Mouse (Mus musculus): ENCODE results near the gene Cit. TPM values are rescaled to one million over a fixed set of nuclear protein-coding genes. Genes with fewer than 3 reads are reported as not detected.
A peak's percentile ranks its signal among the peaks of the same experiment; 100 is the strongest.

Cit gene
- total and polyA plus RNA-seq, 3 experiments: 44.1 to 126 (median 69.8) TPM

DNA sequence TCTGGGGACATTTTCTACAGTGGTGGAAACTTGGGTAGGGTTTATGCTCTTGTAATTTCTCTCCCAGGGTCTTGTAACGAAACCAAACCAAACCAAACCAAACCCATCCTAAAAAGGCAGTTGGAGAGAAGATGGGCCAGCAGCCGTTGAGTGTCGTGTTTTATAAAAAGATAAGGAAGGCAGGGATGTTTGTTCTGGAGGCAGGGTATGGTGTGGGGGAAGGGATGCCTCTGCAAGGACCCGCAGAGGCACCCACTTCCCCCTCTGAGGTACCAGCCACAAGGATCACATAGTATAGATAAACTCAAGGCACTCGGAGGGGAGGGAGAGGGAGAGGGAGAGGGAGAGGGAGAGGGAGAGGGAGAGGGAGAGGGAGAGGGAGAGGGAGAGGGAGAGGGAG lies 4.6 kb upstream of the Cit start:
- TF ChIP-seq TAL1 (conservative IDR thresholded peaks at IDR 0.05; ENCODE audit: low read depth, low read length) (0 out of 2 replicates have a peak, but pooled peaks have one; percentile 14), CTCF (IDR thresholded peaks at IDR 0.05; ENCODE audit: low read depth, low read length) (no peak)
- no peaks in the 10 kb centered on the region for H3K36me3 ChIP-seq (replicated peaks)
- H3K9me3 ChIP-seq (replicated peaks): peaks cover 13% of the 10 kb centered on the region
- H3K4me1 ChIP-seq (ENCODE audit: insufficient read depth, low read depth, low read length): peaks cover 62% of the 10 kb centered on the region
- ATAC-seq (ENCODE audit: extremely low read depth, insufficient number of reproducible peaks, low FRiP score, poor library complexity, severe bottlenecking) (peak; percentile 36), DNase-seq (ENCODE audit: low spot score) (peak; percentile 63)
- H3K4me3 ChIP-seq (ENCODE audit: low read depth, low read length): no peak overlapping the region
- H3K27me3 ChIP-seq (ENCODE audit: insufficient read depth, low read length): no peaks in the 10 kb centered on the region

DNA sequence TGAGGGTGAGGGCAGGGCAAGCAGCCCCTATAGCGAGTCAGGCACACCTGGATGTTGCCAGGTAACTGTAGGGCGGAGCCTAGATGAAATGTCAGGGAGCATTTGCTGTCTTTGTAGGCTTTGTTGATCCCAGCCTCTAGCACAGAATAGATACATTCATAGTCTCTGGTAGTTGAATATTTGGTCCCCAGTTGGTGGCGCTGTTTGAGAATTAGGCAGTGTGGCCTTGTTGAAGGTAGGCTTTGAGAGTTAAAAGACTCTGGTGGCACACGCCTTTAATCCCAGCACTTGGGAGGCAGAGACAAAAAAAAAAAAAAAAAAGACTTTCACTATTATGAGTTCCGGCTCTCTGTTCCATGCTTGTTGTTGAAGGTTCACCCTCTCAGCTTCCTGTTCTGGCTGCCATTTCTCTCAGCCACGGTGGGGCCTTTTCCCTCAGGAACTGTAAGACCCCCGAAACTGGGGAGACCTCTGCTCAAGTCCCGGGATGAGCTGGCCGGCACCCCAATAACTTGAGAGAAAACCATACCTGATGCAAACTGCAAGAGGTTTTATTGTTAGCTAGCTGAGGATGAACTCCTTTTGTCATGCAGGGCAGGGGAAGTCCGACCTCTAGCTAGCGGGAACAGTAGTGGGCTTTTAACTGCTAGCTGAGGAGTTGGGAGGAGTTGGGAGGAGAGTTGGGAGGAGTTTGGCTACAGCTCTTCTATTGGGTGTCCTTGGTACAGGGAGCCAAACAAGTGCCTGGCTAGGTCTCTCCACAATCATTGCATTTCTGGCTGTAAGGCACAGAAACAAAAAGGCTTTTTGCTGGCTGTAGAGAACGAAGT lies 3.9 kb upstream of the Cit start:
- DNase-seq (ENCODE audit: low spot score): no peak
- H3K27me3 ChIP-seq (ENCODE audit: insufficient read depth, low read length): no peaks in the 10 kb centered on the region
- H3K36me3 ChIP-seq (replicated peaks): peaks cover 3% of the 10 kb centered on the region
- H3K9me3 ChIP-seq (replicated peaks): peaks cover 13% of the 10 kb centered on the region
- H3K4me1 ChIP-seq (ENCODE audit: insufficient read depth, low read depth, low read length): peaks cover 62% of the 10 kb centered on the region
- no peak for ATAC-seq (ENCODE audit: extremely low read depth, insufficient number of reproducible peaks, low FRiP score, poor library complexity, severe bottlenecking)
- TF ChIP-seq TAL1 (conservative IDR thresholded peaks at IDR 0.05; ENCODE audit: low read depth, low read length) (no peak), CTCF (IDR thresholded peaks at IDR 0.05; ENCODE audit: low read depth, low read length) (no peak), GATA1 (IDR thresholded peaks at IDR 0.05; ENCODE audit: borderline replicate concordance, low read length) (no peak), POLR2AphosphoS5 (IDR thresholded peaks at IDR 0.05; ENCODE audit: insufficient replicate concordance, low read depth, low read length) (no peak), GATA2 (IDR thresholded peaks at IDR 0.05; ENCODE audit: borderline replicate concordance, low read depth, low read length) (no peak)
- no peak overlapping the region; the same call in 1 of the 2 replicates for H3K4me3 ChIP-seq (ENCODE audit: low read depth, low read length)

DNA sequence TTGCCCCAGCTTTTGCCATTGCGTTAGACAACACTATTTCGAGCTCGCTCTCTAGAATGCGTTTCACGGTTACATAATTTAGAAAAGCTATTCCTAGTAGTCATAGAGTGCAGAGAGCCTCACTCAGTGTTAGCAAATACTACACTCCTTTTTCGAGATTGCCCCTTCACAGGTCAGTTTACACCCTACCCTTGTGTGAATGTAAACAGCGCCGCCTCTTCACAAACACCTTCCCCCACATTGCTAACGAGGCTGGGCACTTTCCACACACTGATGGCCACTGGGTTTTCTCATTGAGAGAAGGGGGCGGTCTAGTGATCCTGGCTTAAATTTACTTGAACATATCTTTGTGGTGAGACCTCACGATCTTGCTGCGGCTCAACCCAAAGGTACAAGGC lies 711 bp upstream of the Cit start:
- TF ChIP-seq POLR2AphosphoS5 (IDR thresholded peaks at IDR 0.05; ENCODE audit: insufficient replicate concordance, low read depth, low read length) (no peak), CTCF (IDR thresholded peaks at IDR 0.05; ENCODE audit: low read depth, low read length) (no peak), TAL1 (conservative IDR thresholded peaks at IDR 0.05; ENCODE audit: low read depth, low read length) (no peak), GATA2 (IDR thresholded peaks at IDR 0.05; ENCODE audit: borderline replicate concordance, low read depth, low read length) (no peak), GATA1 (IDR thresholded peaks at IDR 0.05; ENCODE audit: borderline replicate concordance, low read length) (no peak)
- peaks cover 13% of the 10 kb centered on the region for H3K9me3 ChIP-seq (replicated peaks)
- no peaks in the 10 kb centered on the region for H3K27me3 ChIP-seq (ENCODE audit: insufficient read depth, low read length)
- no peak for ATAC-seq (ENCODE audit: extremely low read depth, insufficient number of reproducible peaks, low FRiP score, poor library complexity, severe bottlenecking)
- peaks cover 76% of the 10 kb centered on the region for H3K4me1 ChIP-seq (ENCODE audit: insufficient read depth, low read depth, low read length)
- peak overlapping the region; percentile 90 for H3K4me3 ChIP-seq (ENCODE audit: low read depth, low read length)
- peaks cover 35% of the 10 kb centered on the region for H3K36me3 ChIP-seq (replicated peaks)
- DNase-seq (ENCODE audit: low spot score): no peak

DNA sequence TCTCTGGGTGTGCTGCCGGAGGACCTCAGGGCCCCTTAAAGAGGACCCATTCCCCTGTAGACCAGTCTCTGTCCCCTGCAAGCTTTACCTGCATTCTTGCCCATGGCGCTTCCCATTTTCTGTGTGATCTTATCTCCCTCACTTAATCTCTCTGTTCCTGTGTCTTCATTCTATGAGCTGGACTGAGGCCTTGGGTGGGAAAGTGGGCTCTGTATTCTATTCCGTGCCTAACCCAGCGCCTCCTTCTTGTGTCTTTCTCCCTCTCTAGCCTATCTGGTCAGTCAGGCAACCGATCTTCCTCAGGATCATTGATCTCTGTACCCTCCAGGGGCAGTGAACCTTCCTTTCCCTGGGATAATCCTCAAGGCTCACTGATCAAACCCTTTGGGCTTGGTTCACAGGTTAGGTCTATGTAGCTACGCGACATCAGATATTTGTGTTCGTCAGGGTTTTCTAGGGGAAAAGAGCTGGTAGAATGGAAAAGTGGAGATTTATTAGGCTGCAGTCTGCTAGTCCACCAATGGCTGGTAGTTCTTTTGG lies 627 bp downstream of the Cit start:
- TF ChIP-seq GATA1 (IDR thresholded peaks at IDR 0.05; ENCODE audit: borderline replicate concordance, low read length) (no peak), GATA2 (IDR thresholded peaks at IDR 0.05; ENCODE audit: borderline replicate concordance, low read depth, low read length) (no peak), TAL1 (conservative IDR thresholded peaks at IDR 0.05; ENCODE audit: low read depth, low read length) (no peak), POLR2AphosphoS5 (IDR thresholded peaks at IDR 0.05; ENCODE audit: insufficient replicate concordance, low read depth, low read length) (no peak), CTCF (IDR thresholded peaks at IDR 0.05; ENCODE audit: low read depth, low read length) (no peak)
- H3K4me1 ChIP-seq (ENCODE audit: insufficient read depth, low read depth, low read length): peaks cover 70% of the 10 kb centered on the region
- no peak for ATAC-seq (ENCODE audit: extremely low read depth, insufficient number of reproducible peaks, low FRiP score, poor library complexity, severe bottlenecking)

DNA sequence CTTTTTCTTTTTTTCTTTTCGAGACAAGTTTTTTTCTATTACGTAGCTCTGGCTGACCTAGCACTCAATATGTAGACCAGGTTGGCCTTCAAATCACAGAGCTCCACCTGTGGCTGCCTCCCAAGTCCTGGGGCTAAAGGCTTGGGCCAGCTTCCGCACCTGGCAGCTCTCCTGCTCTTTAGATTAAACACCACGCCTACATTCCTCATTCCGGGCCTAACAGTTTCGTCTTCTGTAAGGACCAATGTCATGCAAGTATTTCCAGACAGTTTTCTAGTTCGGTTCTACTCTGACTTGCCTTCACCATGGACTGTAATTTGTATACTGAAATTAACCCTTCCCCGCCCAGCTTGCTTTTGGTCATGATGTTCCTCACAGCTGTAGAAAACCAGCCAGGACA lies 2.1 kb downstream of the Cit start:
- TF ChIP-seq GATA1 (IDR thresholded peaks at IDR 0.05; ENCODE audit: borderline replicate concordance, low read length) (no peak), GATA2 (IDR thresholded peaks at IDR 0.05; ENCODE audit: borderline replicate concordance, low read depth, low read length) (no peak), CTCF (IDR thresholded peaks at IDR 0.05; ENCODE audit: low read depth, low read length) (no peak), POLR2AphosphoS5 (IDR thresholded peaks at IDR 0.05; ENCODE audit: insufficient replicate concordance, low read depth, low read length) (no peak), TAL1 (conservative IDR thresholded peaks at IDR 0.05; ENCODE audit: low read depth, low read length) (no peak)
- peaks cover 63% of the 10 kb centered on the region for H3K36me3 ChIP-seq (replicated peaks)
- H3K9me3 ChIP-seq (replicated peaks): no peaks in the 10 kb centered on the region; the same call in 1 of the 2 replicates
- H3K4me1 ChIP-seq (ENCODE audit: insufficient read depth, low read depth, low read length): peaks cover 72% of the 10 kb centered on the region
- no peak overlapping the region; the same call in 1 of the 2 replicates for H3K4me3 ChIP-seq (ENCODE audit: low read depth, low read length)
- no peaks in the 10 kb centered on the region for H3K27me3 ChIP-seq (ENCODE audit: insufficient read depth, low read length)
- ATAC-seq (ENCODE audit: extremely low read depth, insufficient number of reproducible peaks, low FRiP score, poor library complexity, severe bottlenecking): no peak
- no peak for DNase-seq (ENCODE audit: low spot score)

More for the DNA sequence above, 627 bp downstream of the Cit start:
- peaks cover 48% of the 10 kb centered on the region for H3K36me3 ChIP-seq (replicated peaks)
- no peaks in the 10 kb centered on the region for H3K27me3 ChIP-seq (ENCODE audit: insufficient read depth, low read length)
- no peak for DNase-seq (ENCODE audit: low spot score)
- peaks cover 11% of the 10 kb centered on the region for H3K9me3 ChIP-seq (replicated peaks)
- peak overlapping the region; percentile 90 for H3K4me3 ChIP-seq (ENCODE audit: low read depth, low read length)

DNA sequence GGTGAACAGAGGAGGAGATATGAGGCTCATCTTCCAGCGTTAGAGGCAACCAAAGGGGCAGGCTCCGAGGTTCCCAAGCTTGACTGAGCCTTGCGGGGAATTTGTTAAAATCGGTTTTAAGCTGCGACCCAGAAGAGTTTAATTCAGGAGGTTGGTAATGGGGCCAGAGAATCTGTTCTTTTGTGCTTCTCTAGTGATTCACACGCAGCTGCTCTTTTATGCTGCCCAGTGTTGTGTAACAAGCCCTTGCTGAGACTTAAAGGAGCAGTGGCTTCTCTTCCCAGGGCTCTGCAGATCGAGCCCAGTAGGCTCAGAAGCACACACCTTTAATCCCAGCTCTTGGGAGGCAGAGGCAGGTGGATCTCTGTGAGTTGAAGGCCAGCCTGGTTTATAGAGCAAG lies 3.4 kb downstream of the Cit start:
- no peak for ATAC-seq (ENCODE audit: extremely low read depth, insufficient number of reproducible peaks, low FRiP score, poor library complexity, severe bottlenecking)
- Histone ChIP-seq H3K27me3 (ENCODE audit: insufficient read depth, low read length) (no peaks in the 10 kb centered on the region), H3K9me3 (replicated peaks) (no peaks in the 10 kb centered on the region), H3K4me3 (ENCODE audit: low read depth, low read length) (no peak overlapping the region), H3K4me1 (ENCODE audit: insufficient read depth, low read depth, low read length) (peaks cover 75% of the 10 kb centered on the region), H3K36me3 (replicated peaks) (peaks cover 76% of the 10 kb centered on the region)
- no peak for DNase-seq (ENCODE audit: low spot score)
- TF ChIP-seq TAL1 (conservative IDR thresholded peaks at IDR 0.05; ENCODE audit: low read depth, low read length) (no peak), GATA2 (IDR thresholded peaks at IDR 0.05; ENCODE audit: borderline replicate concordance, low read depth, low read length) (no peak), CTCF (IDR thresholded peaks at IDR 0.05; ENCODE audit: low read depth, low read length) (no peak), GATA1 (IDR thresholded peaks at IDR 0.05; ENCODE audit: borderline replicate concordance, low read length) (no peak), POLR2AphosphoS5 (IDR thresholded peaks at IDR 0.05; ENCODE audit: insufficient replicate concordance, low read depth, low read length) (no peak)

Data from G1E (cell line).